Mouse (Mus musculus) ES-Bruce4 (cell line): ENCODE results near the gene Mrpl18. TPM values are rescaled to one million over a fixed set of nuclear protein-coding genes. Genes with fewer than 3 reads are reported as not detected.

Source experiments
- H3K27ac ChIP-seq: 2 replicates; pipeline ENCODE4 v1.5.1; 2012; ENCODE audit warnings: low read length, inconsistent platforms; ENCODE audit not compliant: insufficient read depth
- H3K27me3 ChIP-seq: 2 replicates; pipeline ENCODE4 v1.6.1; 2012; ENCODE audit warnings: mild to moderate bottlenecking, low read length, inconsistent platforms; ENCODE audit not compliant: control insufficient read depth, poor library complexity, insufficient read depth, severe bottlenecking
- H3K36me3 ChIP-seq: 2 replicates; pipeline ENCODE4 v1.6.1; 2012; ENCODE audit warnings: inconsistent platforms, mild to moderate bottlenecking, low read length, moderate library complexity; ENCODE audit not compliant: control insufficient read depth, poor library complexity, insufficient read depth, severe bottlenecking
- H3K4me1 ChIP-seq: one replicate; pipeline ENCODE4 v1.8.1; 2011; ENCODE audit warnings: low read length; ENCODE audit not compliant: control insufficient read depth, insufficient read depth
- H3K4me3 ChIP-seq: 2 replicates; pipeline ENCODE4 v1.5.1; 2011; ENCODE audit warnings: low read depth, mild to moderate bottlenecking, low read length
- H3K9ac ChIP-seq: 2 replicates; pipeline ENCODE4 v1.6.1; 2012; ENCODE audit warnings: low read depth, mild to moderate bottlenecking, inconsistent platforms; ENCODE audit not compliant: poor library complexity, severe bottlenecking
- H3K9me3 ChIP-seq: replicated peaks from 2 replicates; pipeline ENCODE4 v1.6.1; 2012; ENCODE audit warnings: mild to moderate bottlenecking, low read length, inconsistent platforms; ENCODE audit not compliant: control insufficient read depth, poor library complexity, insufficient read depth, severe bottlenecking
- EP300 ChIP-seq: IDR thresholded peaks from 2 replicates; pipeline ENCODE4 v1.6.1; 2011; ENCODE audit warnings: low read depth, low read length; ENCODE audit not compliant: insufficient read depth
- POLR2A ChIP-seq: IDR thresholded peaks from one replicate; pipeline ENCODE4 v1.8.1; 2011; ENCODE audit warnings: low read length; ENCODE audit not compliant: insufficient read depth
- polyA plus RNA-seq: library from polyadenylated mRNA; stranded (reverse); fragments of >200 nt; gene quantifications from 2 replicates; pipeline ENCODE4 v1.2.4, GENCODE M21; 2011; ENCODE audit warnings: low read depth; ENCODE audit not compliant: missing spikeins, insufficient read depth, insufficient read length

Mrpl18 gene
- polyA plus RNA-seq, 1 experiment, result 63.7 TPM

GRCm38 (mm10) chr17:12864111-12864510, 52.0 kb downstream of the Mrpl18 start:
- H3K36me3 ChIP-seq, result no peaks in the 10 kb centered on the region
- H3K27ac ChIP-seq, result no peak overlapping the region
- H3K9me3 ChIP-seq, result no peaks in the 10 kb centered on the region
- no peaks in the 10 kb centered on the region for H3K4me1 ChIP-seq
- TF ChIP-seq POLR2A (no peak), EP300 (no peak)
- no peak overlapping the region for H3K9ac ChIP-seq
- no peak overlapping the region for H3K4me3 ChIP-seq
- H3K27me3 ChIP-seq, result no peaks in the 10 kb centered on the region

Other genes starting within 250 kb of the Mrpl18 start
- not detected in 2 replicates for gene Slc22a1, start 240.5 kb downstream of the Mrpl18 start, polyA plus RNA-seq
- 61.4 and 64.3 TPM in 2 replicates for gene Igf2r, start 146.7 kb downstream of the Mrpl18 start, polyA plus RNA-seq
- gene Mas1, start 48.2 kb downstream of the Mrpl18 start, polyA plus RNA-seq, result 0.25 and 0.44 TPM in 2 replicates
- gene Mrgprh, start 40.3 kb downstream of the Mrpl18 start, polyA plus RNA-seq, result not detected in 2 replicates
- gene Pnldc1, start 6.1 kb downstream of the Mrpl18 start, polyA plus RNA-seq, result 31.8 and 33.5 TPM in 2 replicates
- gene Tcp1, start 644 bp downstream of the Mrpl18 start, polyA plus RNA-seq, result 618 and 673 TPM in 2 replicates
- gene Acat3, start 24.3 kb upstream of the Mrpl18 start, polyA plus RNA-seq, result 0.90 TPM in 1 of 2 replicates, not detected in the other
- gene Acat2, start 44.4 kb upstream of the Mrpl18 start, polyA plus RNA-seq, result 104 and 106 TPM in 2 replicates
- gene Wtap, start 77.8 kb upstream of the Mrpl18 start, polyA plus RNA-seq, result 122 and 132 TPM in 2 replicates
- gene Sod2, start 90.5 kb upstream of the Mrpl18 start, polyA plus RNA-seq, result 97.3 and 98.5 TPM in 2 replicates
- not detected in 2 replicates for gene Gpr31b, start 136.0 kb upstream of the Mrpl18 start, polyA plus RNA-seq
- not detected in 2 replicates for gene Tcp10b, start 144.8 kb upstream of the Mrpl18 start, polyA plus RNA-seq
- gene Unc93a, start 215.5 kb upstream of the Mrpl18 start, polyA plus RNA-seq, result not detected in 2 replicates